In the genomic region with DNA sequence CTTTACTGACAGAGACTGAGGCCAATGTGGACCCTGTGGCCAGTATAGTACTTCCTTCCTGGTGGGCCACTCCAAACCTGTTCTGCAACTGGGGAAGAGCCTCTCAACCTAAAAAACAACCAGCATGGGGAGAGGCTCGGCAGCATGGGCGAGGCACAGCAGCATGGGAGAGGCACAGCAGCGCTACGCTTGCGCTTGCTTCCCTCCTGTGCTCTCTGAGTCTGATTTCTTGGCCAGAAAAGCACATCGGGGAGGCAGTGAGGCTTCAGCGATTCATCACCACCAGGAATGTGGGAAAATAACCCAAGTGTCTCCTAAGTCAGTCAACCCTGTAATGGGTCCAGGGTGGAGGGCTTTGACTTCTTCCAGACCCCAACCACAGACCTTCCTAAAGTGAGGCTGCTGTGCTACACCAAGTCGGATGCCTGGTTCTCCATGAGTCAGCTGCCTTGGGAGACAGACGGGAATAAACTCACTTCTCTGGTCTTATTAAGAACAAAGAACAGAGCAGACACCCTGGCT, we compare ENCODE assay signal across 12 mouse cellular contexts.
A peak's percentile ranks its signal among the peaks of the same experiment; 100 is the strongest.
DNase-seq lines count a peak whose midpoint lies in the region; ATAC-seq lines count a peak whose summit lies in the region.
"Had no signal": no experiment of that assay in that cellular context is flagged by ENCODE, and none has a peak within 500 bp of the region (broad histone marks: within the 10 kb centered on the region; RNA-seq: fewer than 3 reads in every experiment).

No protein-coding gene starts in this region.

- H3K4me3 ChIP-seq in kidney, embryonic 16.5 days (ENCODE audit: low read length), result no peak overlapping the region
- H3K4me3 ChIP-seq in embryonic facial prominence, embryonic 15.5 days (replicated peaks), result no peak overlapping the region
- no peak overlapping the region for H3K4me3 ChIP-seq in hindbrain, embryonic 16.5 days (ENCODE audit: low read length)
- no peak overlapping the region for H3K4me3 ChIP-seq in neural tube, embryonic 15.5 days (replicated peaks)
- H3K4me3 ChIP-seq: left cerebral cortex, adult 2 months; myocyte had no signal

- H3K27ac ChIP-seq in kidney, embryonic 16.5 days (ENCODE audit: low read length), result peak overlapping the region; percentile 75
- peak overlapping the region; percentile 39; the same call in 1 of the 2 replicates for H3K27ac ChIP-seq in embryonic facial prominence, embryonic 15.5 days (replicated peaks)
- H3K27ac ChIP-seq in hindbrain, embryonic 16.5 days (ENCODE audit: low read depth, low read length), result peak overlapping the region; percentile 62
- H3K27ac ChIP-seq in neural tube, embryonic 15.5 days (replicated peaks), result peak overlapping the region; percentile 72
- H3K27ac ChIP-seq: left cerebral cortex, adult 2 months had no signal

- H3K9me3 ChIP-seq in kidney, embryonic 16.5 days (ENCODE audit: low read length), result no peaks in the 10 kb centered on the region
- no peaks in the 10 kb centered on the region for H3K9me3 ChIP-seq in embryonic facial prominence, embryonic 15.5 days (replicated peaks)
- no peaks in the 10 kb centered on the region for H3K9me3 ChIP-seq in hindbrain, embryonic 16.5 days (ENCODE audit: control insufficient read depth, low read length)
- H3K9me3 ChIP-seq in neural tube, embryonic 15.5 days (replicated peaks), result no peaks in the 10 kb centered on the region

- intact Hi-C loops in left cerebral cortex, postnatal 4 days (cut with DNase I), result no loop called here

- no peak overlapping the region for H3K9ac ChIP-seq in kidney, embryonic 16.5 days (replicated peaks; ENCODE audit: low read length)
- no peak overlapping the region for H3K9ac ChIP-seq in embryonic facial prominence, embryonic 15.5 days
- peak overlapping the region; percentile 44 for H3K9ac ChIP-seq in hindbrain, embryonic 16.5 days (ENCODE audit: low read depth, low read length)
- no peak overlapping the region for H3K9ac ChIP-seq in neural tube, embryonic 15.5 days (replicated peaks)

- no peaks in the 10 kb centered on the region for H3K27me3 ChIP-seq in kidney, embryonic 16.5 days (ENCODE audit: insufficient read depth, low read length)
- H3K27me3 ChIP-seq in embryonic facial prominence, embryonic 15.5 days, result no peaks in the 10 kb centered on the region
- no peaks in the 10 kb centered on the region for H3K27me3 ChIP-seq in hindbrain, embryonic 16.5 days (replicated peaks; ENCODE audit: control insufficient read depth, insufficient read depth, low read length)
- H3K27me3 ChIP-seq in neural tube, embryonic 15.5 days (replicated peaks), result no peaks in the 10 kb centered on the region

- no peak overlapping the region for H3K4me2 ChIP-seq in kidney, embryonic 16.5 days (replicated peaks; ENCODE audit: low read depth, low read length)
- H3K4me2 ChIP-seq in embryonic facial prominence, embryonic 15.5 days (replicated peaks), result no peak overlapping the region
- H3K4me2 ChIP-seq in hindbrain, embryonic 16.5 days (ENCODE audit: low read length), result no peak overlapping the region
- H3K4me2 ChIP-seq in neural tube, embryonic 15.5 days, result no peak overlapping the region

- WGBS in kidney, embryonic 16.5 days, result 43% methylated on average over 9 of the region's 9 CpGs
- 49% methylated on average over 9 of the region's 9 CpGs for WGBS in embryonic facial prominence, embryonic 15.5 days
- 27% methylated on average over 9 of the region's 9 CpGs for WGBS in hindbrain, embryonic 16.5 days
- WGBS in neural tube, embryonic 15.5 days, result 31% methylated on average over 9 of the region's 9 CpGs

- H3K4me1 ChIP-seq in kidney, embryonic 16.5 days (ENCODE audit: insufficient read depth, low read length), result peaks cover 55% of the 10 kb centered on the region
- H3K4me1 ChIP-seq in embryonic facial prominence, embryonic 15.5 days, result peaks cover 65% of the 10 kb centered on the region
- peaks cover 48% of the 10 kb centered on the region for H3K4me1 ChIP-seq in hindbrain, embryonic 16.5 days (ENCODE audit: control insufficient read depth, insufficient read depth, low read depth, low read length)
- peaks cover 63% of the 10 kb centered on the region for H3K4me1 ChIP-seq in neural tube, embryonic 15.5 days

- H3K36me3 ChIP-seq in kidney, embryonic 16.5 days (ENCODE audit: insufficient read depth, low read length), result 0 out of 2 replicates have a peak, but pooled peaks cover 5% of the 10 kb centered on the region
- H3K36me3 ChIP-seq in embryonic facial prominence, embryonic 15.5 days, result no peaks in the 10 kb centered on the region
- H3K36me3 ChIP-seq in hindbrain, embryonic 16.5 days (ENCODE audit: control insufficient read depth, insufficient read depth, low read length), result no peaks in the 10 kb centered on the region
- no peaks in the 10 kb centered on the region for H3K36me3 ChIP-seq in neural tube, embryonic 15.5 days

- DNase-seq in kidney, postnatal 25 days, result no peak
- DNase-seq in left cerebral cortex, postnatal 4 days, result no peak
- DNase-seq in layer of hippocampus, postnatal 14 days (ENCODE audit: low spot score in 2 of 2), result no peak
- DNase-seq in cerebellum, adult 8-10 months, result no peak
- DNase-seq: thymus, postnatal 36 days had no signal

- 0 out of 2 replicates have a peak, but pooled peaks have one; percentile 13 for ATAC-seq in kidney, embryonic 16.5 days (ENCODE audit: low FRiP score, low TSS enrichment)
- no peak for ATAC-seq in embryonic facial prominence, embryonic 15.5 days (ENCODE audit: insufficient number of reproducible peaks, low FRiP score, low TSS enrichment, low read depth)
- no peak for ATAC-seq in hindbrain, embryonic 16.5 days
- 0 out of 2 replicates have a peak, but pooled peaks have one; percentile 19 for ATAC-seq in neural tube, embryonic 15.5 days (ENCODE audit: low FRiP score)
- ATAC-seq: activated CD4-positive, CD25-positive, alpha-beta regulatory T cell, adult 4 months had no signal

Comparison
In these comparisons a context has a peak if more than half of its experiments do, and no peak if none do; other contexts are left out.
1. ATAC-seq: peak in kidney, embryonic 16.5 days (single experiment) and neural tube, embryonic 15.5 days (single experiment); none in embryonic facial prominence, embryonic 15.5 days (single experiment) and hindbrain, embryonic 16.5 days (single experiment).
2. Peak in every context shown above with its lines, with median percentiles within 50 percentile points of each other: H3K27ac ChIP-seq.